Mouse (Mus musculus) brain, embryonic 14.5 days (tissue): ENCODE data around the gene Gnb2.

Experiments
- CTCF ChIP-seq: fragments of 200-500 bp; IDR thresholded peaks from 2 replicates; pipeline ENCODE4 v1.5.1; 2012; ENCODE audit warnings: inconsistent platforms, mild to moderate bottlenecking, moderate library complexity, borderline replicate concordance; ENCODE audit not compliant: insufficient read depth, insufficient read length; ENCODE audit errors: extremely low read depth
- POLR2A ChIP-seq: fragments of 200-500 bp; IDR thresholded peaks from 2 replicates; pipeline ENCODE4 v1.6.1; 2012; ENCODE audit warnings: mild to moderate bottlenecking, inconsistent platforms, borderline replicate concordance; ENCODE audit not compliant: poor library complexity, insufficient read depth, insufficient read length, severe bottlenecking; ENCODE audit errors: extremely low read depth

DNA sequence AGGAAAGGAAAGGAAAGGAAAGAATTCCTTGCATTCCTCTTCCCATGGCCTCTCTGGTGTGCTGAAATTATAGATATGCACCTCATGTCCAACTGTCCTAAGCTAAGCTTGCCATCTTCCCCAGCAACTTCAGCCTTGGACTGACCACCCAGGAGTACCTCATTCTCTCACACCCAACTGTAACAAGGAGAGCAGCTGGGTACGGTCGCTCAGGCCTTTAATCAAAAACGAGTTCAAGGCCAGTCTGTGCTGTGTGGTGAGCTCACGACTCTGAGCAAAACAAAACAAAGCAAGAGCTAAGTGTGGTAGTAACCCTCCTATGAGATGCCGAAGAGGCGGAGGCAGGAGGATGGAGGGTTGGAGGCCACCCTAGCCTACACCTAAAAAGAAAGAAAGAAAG, 7.7 kb upstream of the Gnb2 start:
- TF ChIP-seq CTCF (no peak), POLR2A (no peak)
